Mouse (Mus musculus): ENCODE measurements at regions not wholly inside any gene's neighbourhood (a gene's known extent, or its start where the extent isn't known, plus 50 kb on each side); places are given as distances from the start of the nearest gene placed in this dataset.

GRCm38 (mm10) chr3:61423945-61424344 is 58.2 kb upstream of the B430305J03Rik start:
- no peak for TF ChIP-seq POLR2A (IDR thresholded peaks at IDR 0.05; ENCODE audit: insufficient read depth, low read depth, low read length)
- no peak for TF ChIP-seq CTCF (IDR thresholded peaks at IDR 0.05)
